Mouse (Mus musculus): ENCODE measurements at regions not wholly inside any gene's neighbourhood (a gene's known extent, or its start where the extent isn't known, plus 50 kb on each side); places are given as distances from the start of the nearest gene placed in this dataset.

DNA sequence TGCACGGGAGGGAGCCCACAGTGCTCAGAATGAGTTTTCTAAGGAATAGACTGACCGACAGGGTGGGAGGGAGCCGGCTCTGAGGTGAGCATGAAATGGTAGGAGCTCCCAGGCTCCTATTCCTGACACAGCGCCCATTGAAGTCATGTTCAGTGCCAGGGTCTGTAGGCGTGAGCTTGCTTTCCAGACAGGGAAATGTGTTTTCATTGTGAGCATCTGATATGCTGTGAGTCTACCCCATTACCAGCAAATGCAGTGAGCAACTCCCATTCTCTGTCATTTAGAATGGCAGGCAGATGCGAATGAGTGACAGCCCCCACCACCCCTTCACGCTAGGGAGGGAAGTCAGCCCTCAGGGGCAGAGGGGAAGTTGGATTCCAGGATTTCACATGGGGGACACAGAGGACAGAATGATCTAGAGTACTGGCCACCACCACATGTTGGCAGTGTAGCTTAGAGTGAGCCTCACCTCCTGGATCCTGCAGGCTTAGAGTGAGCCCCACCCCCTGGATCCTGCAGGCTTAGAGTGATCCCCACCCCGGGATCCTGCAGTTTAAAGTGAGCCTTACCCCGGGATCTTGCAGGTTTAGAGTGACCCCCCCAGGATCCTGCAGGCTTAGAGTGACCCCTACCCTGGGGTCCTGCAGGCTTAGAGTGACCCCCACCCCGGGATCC lies 283.2 kb upstream of the Eef2kmt start:
- no peak for DNase-seq (ENCODE audit: low read depth, low spot score)

DNA sequence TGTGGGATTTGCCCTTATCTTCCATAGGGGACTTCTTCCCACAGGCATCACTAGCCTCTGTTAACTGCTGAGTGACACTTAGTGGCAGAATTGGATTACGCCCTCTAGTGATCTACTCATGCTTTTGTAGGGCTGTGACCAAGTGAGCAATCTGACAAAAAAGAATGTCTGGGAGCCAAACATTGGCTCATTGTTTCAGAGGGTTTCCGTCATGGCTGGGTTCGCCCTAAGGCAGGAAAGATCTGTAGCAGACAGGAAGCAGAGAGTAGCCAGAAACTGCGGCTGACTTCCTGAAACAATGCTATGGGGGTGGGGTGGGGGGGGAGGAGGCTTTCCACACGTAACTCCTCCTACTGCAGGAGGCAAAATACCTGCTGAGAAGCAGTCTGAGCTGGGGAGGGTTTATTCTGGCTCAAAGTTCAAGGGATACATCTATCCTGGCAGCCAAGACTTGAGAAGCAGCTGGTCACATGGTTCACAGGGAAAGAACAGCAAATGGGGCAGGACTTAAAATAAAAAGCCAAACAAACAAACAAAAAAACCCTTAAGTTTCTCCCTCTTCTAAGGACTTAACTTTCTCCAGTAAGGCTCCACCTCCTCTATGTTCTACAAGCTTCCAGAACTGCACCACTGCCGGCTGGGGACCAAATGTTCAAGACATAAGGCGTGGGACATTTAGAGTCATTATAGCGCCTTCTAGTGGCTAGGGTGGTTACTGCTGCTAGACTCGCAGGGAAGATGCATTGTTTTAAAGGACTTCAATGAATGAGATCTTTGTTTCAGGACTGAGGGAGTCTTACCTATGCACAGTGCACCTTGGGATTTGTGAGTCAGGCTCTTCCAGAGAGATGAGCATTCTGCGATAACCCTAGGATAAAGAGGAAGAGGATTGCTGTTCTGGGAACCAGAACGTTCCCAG lies 281.8 kb upstream of the Eef2kmt start:
- peak; percentile 81 for DNase-seq (ENCODE audit: low read depth, low spot score)

DNA sequence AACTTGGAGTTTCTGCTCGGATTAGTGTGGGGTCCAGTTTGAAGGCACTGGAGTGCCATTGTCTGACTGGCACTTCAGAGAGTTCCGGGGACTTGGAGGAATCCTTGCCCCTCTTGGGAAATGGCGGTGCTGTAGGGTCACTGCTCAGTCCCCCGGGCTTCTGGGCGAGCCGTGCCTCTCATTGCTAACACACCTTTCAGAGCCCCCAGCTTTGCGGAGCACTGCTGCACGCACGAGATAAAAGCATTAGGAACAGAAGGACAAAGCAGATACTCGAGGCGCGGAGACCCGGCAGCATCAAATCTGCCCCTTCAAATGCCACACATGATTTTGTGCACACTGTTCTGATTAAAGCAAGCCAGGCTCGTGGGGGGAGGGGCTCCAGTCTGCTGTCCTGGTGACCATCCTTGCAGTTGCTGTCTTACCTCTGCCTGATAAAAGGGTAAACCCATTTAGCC lies 280.8 kb upstream of the Eef2kmt start:
- DNase-seq (ENCODE audit: low read depth, low spot score): no peak

GRCm38 (mm10) chr16:5535414-5535813 lies 279.6 kb upstream of the Eef2kmt start:
- DNase-seq (ENCODE audit: low read depth, low spot score): no peak

- DNase-seq (ENCODE audit: low read depth, low spot score): no peak
These were observed 279.1 kb upstream of the Eef2kmt start for GRCm38 (mm10) chr16:5534862-5535261.

GRCm38 (mm10) chr16:5534385-5534784 lies 278.6 kb upstream of the Eef2kmt start:
- no peak for DNase-seq (ENCODE audit: low read depth, low spot score)

GRCm38 (mm10) chr16:5532281-5532680 lies 276.5 kb upstream of the Eef2kmt start:
- no peak for DNase-seq (ENCODE audit: low read depth, low spot score)

DNA sequence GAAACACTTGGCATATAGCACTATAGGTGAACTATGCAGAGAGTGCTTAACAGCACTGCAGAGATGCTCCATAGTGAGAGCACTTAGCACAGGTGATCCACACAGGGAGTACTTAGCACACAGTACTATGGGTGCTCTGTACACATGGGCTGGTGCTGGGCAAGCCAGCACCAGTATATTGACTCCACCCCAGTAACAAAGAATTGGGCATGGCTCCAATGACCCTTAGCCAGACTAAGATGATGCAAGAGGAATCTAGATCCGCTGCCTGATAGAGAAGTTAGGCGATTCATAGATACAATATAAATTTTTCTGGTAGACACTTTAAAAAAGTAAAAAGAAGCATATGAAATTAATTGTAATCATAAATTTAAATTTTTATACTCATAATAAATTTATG lies 274.0 kb upstream of the Eef2kmt start:
- DNase-seq (ENCODE audit: low read depth, low spot score): no peak

- DNase-seq (ENCODE audit: low read depth, low spot score): no peak
These were observed 272.2 kb upstream of the Eef2kmt start for GRCm38 (mm10) chr16:5527936-5528335.

DNA sequence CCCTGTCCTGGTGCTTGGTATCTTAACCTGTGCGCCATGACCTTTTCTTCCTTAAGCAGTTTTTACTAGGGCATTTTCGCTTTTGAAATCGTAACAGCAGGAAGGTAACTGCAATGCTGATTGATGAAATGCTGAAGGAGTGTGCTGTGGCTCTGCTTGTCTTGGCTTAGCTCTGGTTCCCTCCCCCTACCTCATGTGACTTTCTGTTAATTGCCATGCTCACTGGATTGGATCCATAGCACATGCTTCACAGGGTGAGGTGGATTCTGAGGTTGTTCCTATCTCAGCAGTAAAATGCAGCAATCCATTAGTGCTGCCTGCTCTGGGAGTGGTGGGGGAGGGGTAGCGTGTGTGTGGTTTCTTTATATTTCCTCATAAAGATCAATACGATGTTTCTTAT lies 268.6 kb upstream of the Eef2kmt start:
- DNase-seq (ENCODE audit: low read depth, low spot score): no peak

DNA sequence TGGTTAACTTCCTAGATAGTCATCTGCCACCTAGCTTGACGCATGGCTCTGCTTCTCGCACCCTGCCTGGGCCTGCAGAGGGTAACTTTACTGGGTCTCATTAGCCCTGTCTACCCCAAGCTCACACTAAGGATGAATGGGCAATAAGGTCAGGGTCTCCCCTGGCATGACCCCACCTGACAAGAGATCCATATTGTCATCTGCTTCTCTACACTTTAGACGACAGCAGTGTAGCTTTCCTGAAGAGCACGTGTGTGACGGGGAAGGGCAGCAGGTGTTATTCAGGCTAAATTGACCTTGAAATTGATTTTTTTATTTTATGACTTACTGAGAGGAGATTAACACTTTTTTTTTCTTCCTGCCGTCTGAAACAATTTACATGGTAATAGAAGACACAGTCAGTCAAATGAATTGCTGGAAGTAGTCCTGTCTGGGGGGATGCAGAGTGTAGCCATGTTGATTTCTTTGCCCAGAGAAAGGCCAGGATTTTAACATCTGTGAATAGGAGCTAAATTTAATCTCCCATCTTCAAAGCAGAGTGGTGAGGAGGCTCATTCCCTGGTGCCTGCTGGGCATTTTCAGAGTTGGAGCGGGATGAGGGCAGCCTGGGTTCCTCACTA lies 267.7 kb upstream of the Eef2kmt start:
- no peak for DNase-seq (ENCODE audit: low read depth, low spot score)

GRCm38 (mm10) chr16:5517746-5518145 lies 262.0 kb upstream of the Eef2kmt start:
- no peak for DNase-seq (ENCODE audit: low read depth, low spot score)

DNA sequence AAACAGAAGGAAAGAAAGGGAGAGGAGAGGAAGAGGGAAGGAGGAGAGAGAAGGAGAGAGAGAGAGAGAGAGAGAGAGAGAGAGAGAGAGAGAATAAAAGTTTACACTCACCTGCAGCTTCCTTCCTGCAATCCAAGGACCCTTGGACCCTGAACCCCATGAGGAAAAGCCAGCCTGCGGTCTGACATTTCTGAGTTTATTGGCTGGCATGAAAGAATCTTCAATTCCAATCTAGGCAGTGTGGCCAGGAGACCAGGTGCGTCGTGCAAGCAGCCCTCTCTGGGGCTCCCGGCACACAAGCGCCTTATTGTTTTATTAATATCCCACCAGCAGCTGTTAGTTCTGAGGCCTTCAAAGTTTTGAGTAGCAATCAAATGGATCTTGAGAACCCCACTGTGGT lies 260.1 kb upstream of the Eef2kmt start:
- no peak for DNase-seq (ENCODE audit: low read depth, low spot score)

GRCm38 (mm10) chr16:5507261-5507660 lies 251.5 kb upstream of the Eef2kmt start:
- DNase-seq (ENCODE audit: low read depth, low spot score): no peak

DNA sequence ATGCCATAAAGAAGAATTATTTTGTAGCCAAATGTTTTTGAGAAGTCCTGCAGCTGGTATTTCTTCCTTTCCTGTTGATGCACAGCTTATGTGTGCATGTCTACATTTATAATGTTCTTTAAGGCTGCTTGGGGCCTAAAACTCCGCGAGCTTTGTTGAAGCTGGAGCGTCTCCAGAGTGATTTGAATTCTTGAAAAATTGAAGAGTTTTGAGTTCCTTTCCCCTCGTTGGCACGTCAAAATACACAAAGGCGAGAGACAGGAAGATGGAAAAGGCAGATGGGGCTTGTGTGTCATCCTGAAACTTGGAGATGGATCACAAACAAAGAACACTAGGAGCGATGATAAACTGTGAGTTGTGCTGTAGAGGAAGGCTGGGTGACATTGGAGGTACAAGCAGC lies 246.2 kb upstream of the Eef2kmt start:
- DNase-seq (ENCODE audit: low read depth, low spot score): no peak

- DNase-seq (ENCODE audit: low read depth, low spot score): peak; percentile 90
These were observed 240.4 kb upstream of the Eef2kmt start for GRCm38 (mm10) chr16:5496051-5496685.

DNA sequence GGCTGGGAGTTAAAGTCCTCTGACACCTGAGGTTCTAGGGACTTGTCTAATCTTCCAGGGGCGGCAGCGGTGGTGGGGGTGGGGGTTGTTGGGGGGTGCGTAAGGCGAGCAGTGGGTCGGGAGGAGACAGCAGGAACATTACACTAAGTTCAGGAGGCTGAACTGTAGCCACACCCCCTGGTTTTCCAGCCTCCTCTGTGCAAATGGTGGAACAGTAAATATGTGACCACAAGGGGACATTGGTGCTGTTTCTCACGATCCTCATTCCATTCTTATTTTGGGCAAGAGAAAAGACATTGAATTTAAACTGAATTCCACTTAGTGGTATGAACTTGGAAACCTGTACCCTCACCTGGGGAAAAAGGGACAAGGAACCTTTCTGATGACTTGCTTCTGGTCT lies 237.6 kb upstream of the Eef2kmt start:
- no peak for DNase-seq (ENCODE audit: low read depth, low spot score)

DNA sequence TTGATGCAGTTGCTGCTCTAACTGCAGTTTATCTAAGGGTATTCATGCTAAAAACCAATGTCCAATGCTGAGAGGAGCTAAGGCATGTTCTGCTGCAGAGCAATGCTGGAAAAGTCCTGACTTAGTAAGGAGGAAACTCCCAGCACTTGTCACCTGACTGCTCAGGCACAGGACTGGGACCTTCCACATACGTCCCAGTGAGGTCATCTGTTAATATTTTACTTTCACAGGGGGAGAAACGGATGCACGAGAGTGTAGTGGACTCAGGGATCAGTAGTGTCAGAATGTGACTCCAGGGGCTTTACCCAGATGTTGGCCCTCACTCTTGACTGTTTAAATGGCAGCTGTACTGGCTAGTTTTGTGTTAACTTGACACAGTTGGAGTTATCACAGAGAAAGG lies 231.5 kb upstream of the Eef2kmt start:
- DNase-seq (ENCODE audit: low read depth, low spot score): no peak

DNA sequence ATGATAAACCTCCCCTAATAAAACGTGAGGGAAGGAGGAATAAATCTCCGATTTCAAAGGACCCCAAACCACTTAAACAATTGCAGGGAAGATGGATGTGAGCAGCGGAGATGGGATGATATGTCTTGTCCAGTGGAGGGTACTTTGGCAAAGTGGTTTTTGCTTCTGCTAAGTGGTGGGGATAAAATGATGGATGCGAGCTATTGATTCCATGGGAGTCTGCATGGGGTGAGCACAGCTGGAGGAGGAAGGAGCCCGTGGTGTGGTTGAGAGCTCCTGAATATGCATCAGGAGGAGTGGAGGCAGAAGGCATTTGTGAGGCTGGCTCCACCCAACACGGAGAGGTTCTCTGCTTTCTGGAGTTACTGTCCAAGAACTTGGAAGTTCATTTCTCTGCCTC lies 227.6 kb upstream of the Eef2kmt start:
- no peak for DNase-seq (ENCODE audit: low read depth, low spot score)

- no peak for DNase-seq (ENCODE audit: low read depth, low spot score)
These were observed 224.4 kb upstream of the Eef2kmt start for GRCm38 (mm10) chr16:5480148-5480547.

DNA sequence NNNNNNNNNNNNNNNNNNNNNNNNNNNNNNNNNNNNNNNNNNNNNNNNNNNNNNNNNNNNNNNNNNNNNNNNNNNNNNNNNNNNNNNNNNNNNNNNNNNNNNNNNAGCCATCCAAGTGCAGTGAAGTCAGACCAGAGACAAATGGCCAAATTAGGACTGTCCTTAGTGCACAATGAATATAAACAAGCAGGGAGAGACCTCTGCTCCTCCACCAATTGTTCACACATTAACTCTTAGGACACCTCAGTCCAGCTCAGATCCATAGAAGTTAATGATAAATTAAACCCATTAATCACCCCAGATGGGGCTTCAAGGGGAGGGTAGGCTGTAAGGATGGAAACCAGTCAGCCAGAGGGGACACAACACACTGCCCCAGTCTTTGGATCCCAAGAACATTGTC lies 223.2 kb upstream of the Eef2kmt start:
- DNase-seq (ENCODE audit: low read depth, low spot score): no peak

- DNase-seq (ENCODE audit: low read depth, low spot score): peak; percentile 69
These were observed 215.5 kb upstream of the Eef2kmt start for GRCm38 (mm10) chr16:5471321-5471720.

Measured in A20 (cell line).